ENCODE assay signal across 11 mouse cellular contexts in the genomic region with DNA sequence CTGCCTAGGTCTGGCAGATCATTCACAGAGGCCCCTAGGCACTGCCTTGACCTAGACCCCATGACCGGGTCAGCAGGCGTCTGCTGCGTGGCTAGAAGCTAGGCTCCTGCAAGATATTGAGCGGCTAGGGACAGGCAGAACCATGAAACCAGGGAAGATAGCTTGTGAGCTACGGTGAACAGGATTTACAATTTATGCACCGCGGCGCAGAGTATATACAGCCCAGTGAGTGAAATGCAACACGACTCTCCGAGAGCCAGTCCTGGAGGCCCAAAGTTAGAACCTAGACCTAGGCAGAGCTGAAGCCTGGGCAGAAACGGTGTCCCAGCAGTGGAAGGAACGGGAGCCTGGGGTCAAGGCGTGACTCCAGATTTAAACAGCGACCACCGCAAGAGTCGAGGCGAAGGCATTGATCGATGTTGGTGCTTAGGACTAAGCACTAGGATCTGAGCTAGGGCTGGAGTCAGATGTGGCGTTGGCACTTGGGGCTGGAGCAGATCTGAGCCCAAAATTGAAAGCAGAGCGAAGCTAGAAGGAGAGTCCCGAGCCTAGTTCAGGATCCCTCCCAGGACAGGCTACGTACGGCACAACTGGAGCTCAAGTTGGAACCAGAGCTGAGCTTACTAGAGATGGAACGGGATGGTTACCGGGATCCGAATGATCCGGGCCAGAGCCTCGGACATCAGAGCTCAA. TPM values are rescaled to one million over a fixed set of nuclear protein-coding genes. Genes with fewer than 3 reads are reported as not detected.
DNase-seq lines count a peak whose midpoint lies in the region; ATAC-seq lines count a peak whose summit lies in the region.
"Had no signal": no experiment of that assay in that cellular context is flagged by ENCODE, and none has a peak within 500 bp of the region (broad histone marks: within the 10 kb centered on the region; RNA-seq: fewer than 3 reads in every experiment).

No protein-coding gene starts in this region.

- intact Hi-C loops in left cerebral cortex, postnatal 4 days (cut with DNase I): no loop called here

- no peak overlapping the region for H3K27ac ChIP-seq in lung, embryonic 15.5 days
- peak overlapping the region; percentile 94 for H3K27ac ChIP-seq in forebrain, embryonic 13.5 days
- no peak overlapping the region for H3K27ac ChIP-seq in limb, embryonic 10.5 days
- no peak overlapping the region for H3K27ac ChIP-seq in stomach, embryonic 14.5 days (ENCODE audit: low read length)

- H3K9me3 ChIP-seq in lung, embryonic 15.5 days: no peaks in the 10 kb centered on the region
- no peaks in the 10 kb centered on the region for H3K9me3 ChIP-seq in forebrain, embryonic 13.5 days (replicated peaks)
- H3K9me3 ChIP-seq in limb, embryonic 10.5 days (replicated peaks): no peaks in the 10 kb centered on the region
- no peaks in the 10 kb centered on the region for H3K9me3 ChIP-seq in stomach, embryonic 14.5 days (ENCODE audit: control insufficient read depth, low read depth, low read length)

- WGBS in lung, embryonic 15.5 days: 5% methylated on average over 28 of the region's 28 CpGs
- 3% methylated on average over 28 of the region's 28 CpGs for WGBS in forebrain, embryonic 13.5 days
- WGBS in limb, embryonic 10.5 days: 1% methylated on average over 28 of the region's 28 CpGs
- WGBS in stomach, embryonic 14.5 days: 5% methylated on average over 28 of the region's 28 CpGs

- peaks cover 100% of the 10 kb centered on the region for H3K27me3 ChIP-seq in lung, embryonic 15.5 days
- H3K27me3 ChIP-seq in forebrain, embryonic 13.5 days: peaks cover 100% of the 10 kb centered on the region
- H3K27me3 ChIP-seq in limb, embryonic 10.5 days (ENCODE audit: low read depth, poor library complexity, severe bottlenecking): peaks cover 100% of the 10 kb centered on the region
- H3K27me3 ChIP-seq in stomach, embryonic 14.5 days (ENCODE audit: control insufficient read depth, insufficient read depth, low read length): peaks cover 79% of the 10 kb centered on the region

- peaks cover 37% of the 10 kb centered on the region for H3K4me1 ChIP-seq in lung, embryonic 15.5 days
- H3K4me1 ChIP-seq in forebrain, embryonic 13.5 days: peaks cover 31% of the 10 kb centered on the region
- peaks cover 47% of the 10 kb centered on the region for H3K4me1 ChIP-seq in limb, embryonic 10.5 days
- H3K4me1 ChIP-seq in stomach, embryonic 14.5 days (ENCODE audit: control insufficient read depth, insufficient read depth, low read length): peaks cover 23% of the 10 kb centered on the region

- peak overlapping the region; percentile 48 for H3K4me3 ChIP-seq in lung, embryonic 15.5 days
- H3K4me3 ChIP-seq in forebrain, embryonic 13.5 days: peak overlapping the region; percentile 46
- H3K4me3 ChIP-seq in limb, embryonic 10.5 days: peak overlapping the region; percentile 51
- H3K4me3 ChIP-seq in stomach, embryonic 14.5 days (ENCODE audit: low read depth, low read length): peak overlapping the region; percentile 11; the same call in 1 of the 2 replicates

- H3K36me3 ChIP-seq in lung, embryonic 15.5 days: no peaks in the 10 kb centered on the region
- H3K36me3 ChIP-seq in forebrain, embryonic 13.5 days (ENCODE audit: poor library complexity, severe bottlenecking): no peaks in the 10 kb centered on the region
- H3K36me3 ChIP-seq in limb, embryonic 10.5 days: no peaks in the 10 kb centered on the region
- no peaks in the 10 kb centered on the region for H3K36me3 ChIP-seq in stomach, embryonic 14.5 days (ENCODE audit: control insufficient read depth, insufficient read depth, low read length)

- peak overlapping the region; percentile 84 for H3K4me2 ChIP-seq in lung, embryonic 15.5 days
- H3K4me2 ChIP-seq in forebrain, embryonic 13.5 days: peak overlapping the region; percentile 64
- no peak overlapping the region for H3K4me2 ChIP-seq in stomach, embryonic 14.5 days (replicated peaks; ENCODE audit: low read depth, low read length)

- H3K9ac ChIP-seq in lung, embryonic 15.5 days: no peak overlapping the region
- H3K9ac ChIP-seq in forebrain, embryonic 13.5 days: peak overlapping the region; percentile 65
- H3K9ac ChIP-seq in stomach, embryonic 14.5 days (replicated peaks; ENCODE audit: low read depth, low read length): no peak overlapping the region

- DNase-seq in lung, postnatal 4 days: no peak
- peak; percentile 60 for DNase-seq in limb, embryonic 10.5 days (ENCODE audit: low spot score)
- DNase-seq in left cerebral cortex, postnatal 4 days: no peak
- no peak for DNase-seq in natural killer cell, adult 2 months (ENCODE audit: low spot score in 2 of 2)
- no peak for DNase-seq in left cerebral cortex, adult 9 months (ENCODE audit: low spot score in 2 of 2)
- DNase-seq: cerebellum, postnatal 25 days; kidney, adult 8-10 months; right cerebral cortex, postnatal 25 days had no signal

- no peak for ATAC-seq in lung, embryonic 15.5 days (ENCODE audit: borderline replicate concordance, extremely low read depth, low FRiP score, low TSS enrichment)
- no peak for ATAC-seq in forebrain, embryonic 13.5 days
- no peak; the same call in 1 of the 2 replicates for ATAC-seq in stomach, embryonic 14.5 days (ENCODE audit: insufficient number of reproducible peaks, insufficient read depth, low FRiP score, low read depth)

RNA-seq across cellular contexts. Expression of gene Lhx6, which starts 3.2 kb away (rescaled TPM):
- polyA plus RNA-seq in lung, embryonic 15.5 days (2015; fragmentation: Nextera tagmentation; extraction: Ambion mirVana): 6.4 and 8.1 TPM in 2 replicates
- 25.9 and 33.7 TPM in 2 replicates for polyA plus RNA-seq in forebrain, embryonic 13.5 days (2015; fragmentation: Nextera tagmentation; extraction: Ambion mirVana)
- 0.94 and 1.0 TPM in 2 replicates for polyA plus RNA-seq in limb, embryonic 10.5 days (2016; fragmentation: Nextera tagmentation; extraction: Ambion mirVana)
- 0.87 and 1.5 TPM in 2 replicates for polyA plus RNA-seq in stomach, embryonic 14.5 days (2014; fragmentation: Nextera tagmentation; extraction: Ambion mirVana)
- 10 to 100 TPM; 53.3 to 53.7 TPM for total RNA-seq in left cerebral cortex, postnatal 4 days (2021)

RNA-seq across cellular contexts. Expression of gene Mrrf, which starts 34.2 kb away (rescaled TPM):
- 31.1 and 32.4 TPM in 2 replicates for polyA plus RNA-seq in lung, embryonic 15.5 days (2015; fragmentation: Nextera tagmentation; extraction: Ambion mirVana)
- 25.7 and 27.2 TPM in 2 replicates for polyA plus RNA-seq in forebrain, embryonic 13.5 days (2015; fragmentation: Nextera tagmentation; extraction: Ambion mirVana)
- 23.0 and 27.1 TPM in 2 replicates for polyA plus RNA-seq in limb, embryonic 10.5 days (2016; fragmentation: Nextera tagmentation; extraction: Ambion mirVana)
- polyA plus RNA-seq in stomach, embryonic 14.5 days (2014; fragmentation: Nextera tagmentation; extraction: Ambion mirVana): 33.8 and 42.6 TPM in 2 replicates
- 10 to 100 TPM; 12.9 to 21.4 TPM for total RNA-seq in left cerebral cortex, postnatal 4 days (2021)

RNA-seq across cellular contexts. Expression of gene Rbm18, which starts 34.6 kb away (rescaled TPM):
- 70.5 and 73.5 TPM in 2 replicates for polyA plus RNA-seq in lung, embryonic 15.5 days (2015; fragmentation: Nextera tagmentation; extraction: Ambion mirVana)
- polyA plus RNA-seq in forebrain, embryonic 13.5 days (2015; fragmentation: Nextera tagmentation; extraction: Ambion mirVana): 140 and 143 TPM in 2 replicates
- 74.4 and 85.3 TPM in 2 replicates for polyA plus RNA-seq in limb, embryonic 10.5 days (2016; fragmentation: Nextera tagmentation; extraction: Ambion mirVana)
- 78.4 and 78.7 TPM in 2 replicates for polyA plus RNA-seq in stomach, embryonic 14.5 days (2014; fragmentation: Nextera tagmentation; extraction: Ambion mirVana)
- total RNA-seq in left cerebral cortex, postnatal 4 days (2021): 10 to 100 TPM; 48.1 to 52.6 TPM

RNA-seq across cellular contexts. Expression of gene Morn5, which starts 52.8 kb away (rescaled TPM):
- 3.1 and 3.6 TPM in 2 replicates for polyA plus RNA-seq in lung, embryonic 15.5 days (2015; fragmentation: Nextera tagmentation; extraction: Ambion mirVana)
- 2.0 and 4.1 TPM in 2 replicates for polyA plus RNA-seq in forebrain, embryonic 13.5 days (2015; fragmentation: Nextera tagmentation; extraction: Ambion mirVana)
- 0.35 TPM in 1 of 2 replicates, not detected in the other for polyA plus RNA-seq in limb, embryonic 10.5 days (2016; fragmentation: Nextera tagmentation; extraction: Ambion mirVana)
- polyA plus RNA-seq in stomach, embryonic 14.5 days (2014; fragmentation: Nextera tagmentation; extraction: Ambion mirVana): not detected in 2 replicates
- 1 to 10 TPM; 1.4 to 3.2 TPM for total RNA-seq in left cerebral cortex, postnatal 4 days (2021)

RNA-seq across cellular contexts. Expression of gene Ndufa8, which starts 52.8 kb away (rescaled TPM):
- 256 and 268 TPM in 2 replicates for polyA plus RNA-seq in lung, embryonic 15.5 days (2015; fragmentation: Nextera tagmentation; extraction: Ambion mirVana)
- polyA plus RNA-seq in forebrain, embryonic 13.5 days (2015; fragmentation: Nextera tagmentation; extraction: Ambion mirVana): 222 and 237 TPM in 2 replicates
- 208 and 218 TPM in 2 replicates for polyA plus RNA-seq in limb, embryonic 10.5 days (2016; fragmentation: Nextera tagmentation; extraction: Ambion mirVana)
- polyA plus RNA-seq in stomach, embryonic 14.5 days (2014; fragmentation: Nextera tagmentation; extraction: Ambion mirVana): 220 and 238 TPM in 2 replicates
- total RNA-seq in left cerebral cortex, postnatal 4 days (2021): 100 to 1,000 TPM; 136 to 151 TPM
